Mouse (Mus musculus) heart, adult 2 months (tissue): ENCODE measurements around the gene Acot5.
"Not testable (repeated sequence)": the region's sequence is repeated elsewhere in the genome, so short reads cannot be mapped to it uniquely, and the experiment has no call there.

ENCODE experiments used
- CTCF ChIP-seq: fragments of 200-600 bp; IDR thresholded peaks from 2 replicates; pipeline ENCODE4 v1.8.1; 2022; ENCODE audit warnings: antibody characterized with exemption, mild to moderate bottlenecking, moderate library complexity
- EP300 ChIP-seq: fragments of 200-500 bp; IDR thresholded peaks from 2 replicates; pipeline ENCODE4 v1.6.1; 2011; ENCODE audit warnings: low read depth, low read length, control low read depth; ENCODE audit not compliant: insufficient read depth
- POLR2A ChIP-seq: fragments of 200-500 bp; IDR thresholded peaks from 2 replicates; pipeline ENCODE4 v1.6.1; 2011; ENCODE audit warnings: mild to moderate bottlenecking, low read depth, low read length, control low read depth; ENCODE audit not compliant: insufficient read depth

DNA sequence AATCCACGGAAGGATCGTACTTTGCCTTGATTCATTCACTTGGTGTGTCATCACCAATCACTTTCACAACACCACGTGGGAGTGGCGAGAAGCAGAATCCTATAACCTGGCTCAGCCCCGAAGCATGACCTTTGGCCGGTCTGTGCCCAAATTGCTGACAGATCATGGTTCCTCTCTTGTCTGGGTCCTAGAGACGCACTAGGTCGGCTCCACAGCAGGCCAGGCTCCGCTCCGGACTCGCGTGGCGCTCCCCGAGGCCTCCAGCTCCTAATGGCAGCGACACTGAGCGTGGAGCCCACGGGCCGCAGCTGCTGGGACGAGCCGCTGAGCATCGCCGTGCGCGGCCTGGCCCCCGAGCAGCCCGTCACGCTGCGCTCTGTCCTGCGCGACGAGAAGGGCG is 30.9 kb upstream of the Acot5 start, which contains the start of gene Acot4:
- TF ChIP-seq POLR2A, CTCF, EP300: not testable (repeated sequence)
